Mouse (Mus musculus) mammary gland, adult 2 months (tissue): ENCODE data around the gene Lnp1. TPM values are rescaled to one million over a fixed set of nuclear protein-coding genes. Genes with fewer than 3 reads are reported as not detected.

ENCODE experiments used
- polyA plus RNA-seq: library from polyadenylated mRNA; depleted of rRNA; stranded (reverse); fragments of >200 nt; gene quantifications from 2 replicates; pipeline ENCODE4 v1.2.3, GENCODE M21; 2012; ENCODE audit warnings: low replicate concordance; rRNA removed

The Lnp1 gene
- polyA plus RNA-seq, result not detected in 2 replicates

GRCm38 (mm10) chr16:56928023-56928422, at the start of gene Lnp1:
Lnp1 (minus strand) TSS chr16:56928061.

GRCm38 (mm10) chr16:56885824-56886615, 41.8 kb downstream of the Lnp1 start, which contains the start of gene Tmem45a:
Tmem45a (minus strand) TSS chr16:56886166.

Other genes starting within 250 kb of the Lnp1 start
- gene Tfg, start 210.6 kb downstream of the Lnp1 start, polyA plus RNA-seq, result 94.7 and 124 TPM in 2 replicates
- gene Adgrg7, start 132.2 kb downstream of the Lnp1 start, polyA plus RNA-seq, result not detected in 2 replicates
- 1.5 and 10.2 TPM in 2 replicates for gene Tmem45a, start 41.9 kb downstream of the Lnp1 start, polyA plus RNA-seq
- gene Tmem45a2, start 143.3 kb upstream of the Lnp1 start, polyA plus RNA-seq, result not detected in 2 replicates
- 12.3 and 12.4 TPM in 2 replicates for gene Tomm70a, start 193.6 kb upstream of the Lnp1 start, polyA plus RNA-seq
- 14.8 and 23.9 TPM in 2 replicates for gene Nit2, start 239.3 kb upstream of the Lnp1 start, polyA plus RNA-seq